Mouse (Mus musculus) liver, embryonic 14.5 days (tissue): ENCODE data around the gene Whamm.

Experiments used
- CTCF ChIP-seq: IDR thresholded peaks from 2 replicates; pipeline ENCODE4 v1.5.1; 2016; ENCODE audit warnings: antibody characterized with exemption, low read depth, control low read depth
- EP300 ChIP-seq: IDR thresholded peaks from 2 replicates; pipeline ENCODE4 v1.6.1; 2016; ENCODE audit warnings: antibody characterized with exemption, low read depth

DNA sequence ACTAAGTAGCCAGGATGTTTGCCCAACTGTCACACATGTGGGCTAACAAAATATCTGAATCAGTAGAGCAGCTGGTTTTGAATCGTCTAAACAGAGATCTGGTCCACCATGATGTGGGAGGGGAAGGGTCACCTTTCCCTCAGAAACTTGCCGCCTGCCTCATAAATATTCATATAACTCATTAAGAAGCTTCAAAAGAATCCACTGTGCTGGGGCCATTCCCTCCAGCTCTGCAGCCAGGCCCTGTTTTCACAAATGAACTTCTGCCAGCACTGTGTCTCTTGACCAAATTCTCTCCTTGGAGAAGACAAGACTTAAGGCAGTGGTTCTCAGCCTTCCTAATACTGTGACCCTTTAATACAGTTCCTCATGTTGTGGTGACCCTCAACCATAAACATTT is 31.5 kb upstream of the Whamm start:
- TF ChIP-seq CTCF (no peak), EP300 (no peak)
